In genomic region chr17:73303217-73303616, GRCm38 (mm10) we compare ENCODE assay signal across 8 mouse cellular contexts.
A peak's percentile ranks its signal among the peaks of the same experiment; 100 is the strongest.
DNase-seq lines count a peak whose midpoint lies in the region; ATAC-seq and TF ChIP-seq lines count a peak whose summit lies in the region.

No protein-coding gene starts in this region.

- no peaks in the 10 kb centered on the region for H3K9me3 ChIP-seq in ES-E14 (ENCODE audit: control insufficient read depth, insufficient read depth, low read depth, low read length)

- H3K4me1 ChIP-seq in ES-E14 (ENCODE audit: control insufficient read depth in 2 of 2, insufficient read depth in 2 of 2, low read length in 2 of 2, poor library complexity in 1 of 2) = no peaks in the 10 kb centered on the region

- in situ Hi-C loops in ES-E14 (cut with MboI; ENCODE audit: low sequenced_read_pairs in 2 of 2, unreplicated experiment in 2 of 2) = loop anchor here in 1 of 2 experiments (10.0 to 25.0 kb wide), 2 partner anchors 442 to 584 kb away; no protein-coding TSS in a partner anchor

- peak; percentile 42; the same call in 1 of the 2 replicates for ATAC-seq in megakaryocyte, adult 5-6 weeks (ENCODE audit: poor library complexity, severe bottlenecking)
- ATAC-seq in activated CD4-positive, CD25-positive, alpha-beta regulatory T cell, adult 4 months = no peak

- H3K36me3 ChIP-seq in ES-E14 (ENCODE audit: control insufficient read depth, insufficient read depth, low read length, poor library complexity, severe bottlenecking) = no peaks in the 10 kb centered on the region

- no peak overlapping the region for H3K4me3 ChIP-seq in ES-E14 (ENCODE audit: insufficient read depth in 1 of 2, low read depth in 1 of 2, low read length in 2 of 2, poor library complexity in 1 of 2, severe bottlenecking in 1 of 2)

- peak; percentile 45 for DNase-seq in ES-E14 (ENCODE audit: low read depth, low spot score)
- peak; percentile 26 for DNase-seq in adrenal gland, adult 8-10 months
- peak; percentile 82 for DNase-seq in embryo, embryonic 11 days
- peak; percentile 57 to 71 for DNase-seq in heart, postnatal 36 days
- DNase-seq in layer of hippocampus, adult 9-11 months = peak; percentile 47
- peak; percentile 87 for DNase-seq in right cerebral cortex, postnatal 4 days

- intact Hi-C loops in heart, postnatal 36 days (cut with DNase I) = loop anchor here (1.0 to 5.0 kb wide), 4 partner anchors 407 to 579 kb away; partner anchors contain the start of gene Galnt14

- H3K9ac ChIP-seq in ES-E14 (ENCODE audit: insufficient read depth, low read depth, low read length, poor library complexity, severe bottlenecking) = no peak overlapping the region

- H3K27ac ChIP-seq in ES-E14 (ENCODE audit: insufficient read depth, low read depth, low read length, poor library complexity, severe bottlenecking) = no peak overlapping the region

TF ChIP-seq in ES-E14, 5 proteins besides CTCF, POLR2A, EP300 and RAD21:
- 0 out of 2 replicates have a peak, but pooled peaks have one; percentile 45 for TF ChIP-seq ZC3H11A (IDR thresholded peaks at IDR 0.05; ENCODE audit: borderline replicate concordance, low read depth, low read length)
- TF ChIP-seq HCFC1 (IDR thresholded peaks at IDR 0.05; ENCODE audit: borderline replicate concordance, insufficient read depth, low read length) = no peak

Comparison
In these comparisons a context has a peak if more than half of its experiments do, and no peak if none do; other contexts are left out.
1. DNase-seq: peak in every context shown above with its lines; median percentile 87 in right cerebral cortex, postnatal 4 days; 82 in embryo, embryonic 11 days; 64 in heart, postnatal 36 days; 47 in layer of hippocampus, adult 9-11 months; 45 in ES-E14; 26 in adrenal gland, adult 8-10 months.